Mouse (Mus musculus): ENCODE measurements around the gene Zfp385c. TPM values are rescaled to one million over a fixed set of nuclear protein-coding genes. Genes with fewer than 3 reads are reported as not detected.

The Zfp385c gene
- polyA plus RNA-seq, 1 experiment, result not detected

DNA sequence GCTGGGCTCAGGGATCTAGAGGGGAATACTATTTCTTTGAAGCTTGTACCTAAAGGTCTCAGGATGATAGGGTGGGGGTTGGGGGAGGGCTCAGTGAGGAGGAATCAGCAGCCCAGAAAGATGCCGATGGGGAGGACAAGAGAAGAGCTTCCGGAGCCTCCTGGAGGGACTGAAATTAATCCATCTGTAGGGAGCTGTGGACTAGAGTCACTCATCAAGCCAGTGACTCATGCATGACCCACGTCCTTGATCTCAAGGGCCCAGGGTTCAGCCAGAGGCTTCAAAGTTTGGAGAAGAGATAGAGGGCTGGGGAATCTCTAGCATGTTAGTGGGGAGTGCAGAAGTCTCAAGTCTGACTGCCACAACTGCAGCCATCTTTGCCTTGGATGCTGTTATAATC, 40.5 kb downstream of the Zfp385c start:
- H3K4me3 ChIP-seq (replicated peaks; ENCODE audit: control insufficient read depth, low read depth, low read length), result no peak overlapping the region
- no peak overlapping the region for H3K27ac ChIP-seq (ENCODE audit: control insufficient read depth, insufficient read depth, low read depth, low read length, poor library complexity)
- H3K4me1 ChIP-seq (ENCODE audit: control insufficient read depth, insufficient read depth, low read length), result no peaks in the 10 kb centered on the region
- TF ChIP-seq CTCF (IDR thresholded peaks at IDR 0.05; ENCODE audit: control insufficient read depth, insufficient read depth, low read length) (no peak), POLR2A (IDR thresholded peaks at IDR 0.05; ENCODE audit: borderline replicate concordance, control insufficient read depth, low read depth, low read length) (no peak)
- 55% methylated on average over 3 of the region's 3 CpGs for WGBS

DNA sequence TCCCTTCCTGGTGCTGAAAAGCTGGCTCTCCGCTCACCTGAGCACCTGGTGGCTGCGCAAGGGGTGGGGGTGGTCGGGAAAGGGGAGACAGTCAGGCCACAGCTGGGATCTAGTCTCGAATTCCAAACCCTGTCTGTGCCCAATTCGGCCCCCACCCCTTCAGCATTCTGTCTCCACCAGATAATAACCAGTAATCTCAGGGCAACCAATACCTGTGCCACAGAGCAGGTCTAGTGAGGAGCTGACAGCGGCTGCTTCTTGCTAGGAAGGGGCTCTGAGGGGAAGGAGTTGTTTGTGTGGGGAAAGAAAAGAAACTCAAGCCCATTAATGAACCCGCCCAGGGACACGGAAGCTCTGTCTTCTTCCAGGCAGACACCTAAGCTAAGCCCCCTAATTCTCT, 41.0 kb downstream of the Zfp385c start:
- Histone ChIP-seq H3K27ac (ENCODE audit: control insufficient read depth, insufficient read depth, low read depth, low read length, poor library complexity) (no peak overlapping the region), H3K4me1 (ENCODE audit: control insufficient read depth, insufficient read depth, low read length) (no peaks in the 10 kb centered on the region), H3K4me3 (replicated peaks; ENCODE audit: control insufficient read depth, low read depth, low read length) (no peak overlapping the region)
- 32% methylated on average over 8 of the region's 8 CpGs for WGBS
- TF ChIP-seq CTCF (IDR thresholded peaks at IDR 0.05; ENCODE audit: control insufficient read depth, insufficient read depth, low read length), result no peak
- TF ChIP-seq POLR2A (IDR thresholded peaks at IDR 0.05; ENCODE audit: borderline replicate concordance, control insufficient read depth, low read depth, low read length), result no peak

DNA sequence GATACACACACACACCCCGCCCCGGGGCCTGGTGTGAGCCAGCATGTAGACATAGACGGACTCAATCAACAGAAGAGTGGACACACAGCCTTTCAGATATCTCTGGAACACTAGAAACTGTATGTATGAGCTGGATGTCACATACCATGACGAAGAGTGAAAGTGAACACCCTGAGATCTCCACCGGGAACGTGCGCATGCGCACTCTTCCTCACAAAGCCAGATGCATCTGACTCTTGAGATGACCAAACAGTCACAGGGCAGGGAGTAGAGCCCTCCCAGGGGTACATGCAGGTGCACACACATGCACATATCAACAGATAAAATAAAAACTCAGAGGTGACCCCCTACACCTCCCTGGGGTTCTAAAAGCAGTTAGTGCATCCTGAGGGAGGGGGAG, 43.9 kb downstream of the Zfp385c start:
- Histone ChIP-seq H3K4me1 (ENCODE audit: control insufficient read depth, insufficient read depth, low read length) (no peaks in the 10 kb centered on the region), H3K27ac (ENCODE audit: control insufficient read depth, insufficient read depth, low read depth, low read length, poor library complexity) (no peak overlapping the region), H3K4me3 (replicated peaks; ENCODE audit: control insufficient read depth, low read depth, low read length) (no peak overlapping the region)
- 79% methylated on average over 8 of the region's 8 CpGs for WGBS
- TF ChIP-seq CTCF (IDR thresholded peaks at IDR 0.05; ENCODE audit: control insufficient read depth, insufficient read depth, low read length), result no peak
- no peak for TF ChIP-seq POLR2A (IDR thresholded peaks at IDR 0.05; ENCODE audit: borderline replicate concordance, control insufficient read depth, low read depth, low read length)

DNA sequence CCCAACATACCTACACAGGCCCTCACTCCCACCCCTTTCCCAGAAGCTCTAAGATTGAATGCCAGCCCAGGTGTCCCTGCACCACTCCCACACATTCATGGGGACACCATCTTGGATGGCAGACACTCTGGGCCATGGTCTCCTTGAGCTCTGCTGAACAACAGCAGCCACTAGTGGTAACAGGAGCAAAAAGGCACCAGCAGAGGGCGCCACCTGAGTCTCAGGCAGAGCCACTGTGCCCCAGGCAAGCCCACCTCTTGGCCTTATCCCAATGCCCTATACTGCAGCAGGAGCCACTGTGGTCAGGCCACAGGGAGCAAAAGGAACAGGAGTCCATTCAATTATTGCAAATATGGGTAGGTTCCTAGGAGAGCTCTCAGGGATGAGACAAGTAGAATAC, 46.0 kb downstream of the Zfp385c start:
- Histone ChIP-seq H3K4me1 (ENCODE audit: control insufficient read depth, insufficient read depth, low read length) (no peaks in the 10 kb centered on the region), H3K4me3 (replicated peaks; ENCODE audit: control insufficient read depth, low read depth, low read length) (no peak overlapping the region), H3K27ac (ENCODE audit: control insufficient read depth, insufficient read depth, low read depth, low read length, poor library complexity) (no peak overlapping the region)
- TF ChIP-seq CTCF (IDR thresholded peaks at IDR 0.05; ENCODE audit: control insufficient read depth, insufficient read depth, low read length) (peak; percentile 76), POLR2A (IDR thresholded peaks at IDR 0.05; ENCODE audit: borderline replicate concordance, control insufficient read depth, low read depth, low read length) (no peak)
- 27% methylated on average over 1 of the region's 1 CpGs for WGBS

DNA sequence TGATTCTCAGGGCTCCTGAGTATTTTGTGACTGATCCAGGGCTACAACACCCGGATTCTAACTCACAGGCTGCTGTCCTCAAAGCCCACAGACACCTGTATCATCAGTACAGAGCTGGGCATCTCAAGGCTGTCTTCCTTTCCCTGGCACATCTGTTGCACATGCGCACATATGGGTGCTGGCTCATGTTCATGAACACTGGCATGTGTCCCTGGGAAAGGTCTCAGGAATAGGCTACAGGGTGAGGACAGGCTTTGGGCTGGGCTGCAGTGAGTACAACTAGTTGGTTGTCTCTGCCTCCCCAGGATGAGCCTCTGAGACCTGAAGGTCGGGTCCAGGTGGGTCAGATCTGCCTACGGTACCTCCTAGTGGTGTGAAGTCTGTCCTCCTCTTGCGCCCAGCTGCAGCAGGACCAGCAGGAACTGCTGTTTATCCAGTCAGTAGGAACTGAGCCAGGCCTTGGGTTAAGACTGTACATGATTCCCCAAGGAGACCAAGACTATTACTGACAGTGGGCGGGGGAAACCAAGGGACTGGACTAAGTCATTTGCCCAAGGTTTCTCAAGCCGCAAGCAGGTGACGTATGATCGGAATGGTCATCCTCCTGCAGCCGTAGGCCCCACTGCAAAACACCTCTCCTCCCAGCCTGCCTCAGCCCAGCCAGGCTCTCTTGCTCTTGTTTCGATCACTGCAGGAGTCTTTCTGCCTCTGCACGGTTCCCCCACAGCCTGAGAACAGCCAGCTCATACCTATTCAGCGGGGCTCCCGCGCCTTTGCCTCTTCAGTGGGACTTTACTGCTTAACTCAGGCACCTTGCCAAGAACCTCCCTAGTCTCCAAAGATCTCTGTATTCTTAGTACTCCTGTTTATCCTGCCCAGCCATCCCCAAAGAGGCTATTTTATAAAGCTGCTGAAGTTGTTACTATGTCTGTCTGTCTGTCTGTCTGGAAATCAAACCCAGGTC, 48.4 kb downstream of the Zfp385c start:
- Histone ChIP-seq H3K27ac (ENCODE audit: control insufficient read depth, insufficient read depth, low read depth, low read length, poor library complexity) (no peak overlapping the region), H3K4me1 (ENCODE audit: control insufficient read depth, insufficient read depth, low read length) (no peaks in the 10 kb centered on the region; the same call in 1 of the 2 replicates), H3K4me3 (replicated peaks; ENCODE audit: control insufficient read depth, low read depth, low read length) (no peak overlapping the region)
- TF ChIP-seq POLR2A (IDR thresholded peaks at IDR 0.05; ENCODE audit: borderline replicate concordance, control insufficient read depth, low read depth, low read length), result no peak
- no peak for TF ChIP-seq CTCF (IDR thresholded peaks at IDR 0.05; ENCODE audit: control insufficient read depth, insufficient read depth, low read length)
- 79% methylated on average over 15 of the region's 15 CpGs for WGBS

DNA sequence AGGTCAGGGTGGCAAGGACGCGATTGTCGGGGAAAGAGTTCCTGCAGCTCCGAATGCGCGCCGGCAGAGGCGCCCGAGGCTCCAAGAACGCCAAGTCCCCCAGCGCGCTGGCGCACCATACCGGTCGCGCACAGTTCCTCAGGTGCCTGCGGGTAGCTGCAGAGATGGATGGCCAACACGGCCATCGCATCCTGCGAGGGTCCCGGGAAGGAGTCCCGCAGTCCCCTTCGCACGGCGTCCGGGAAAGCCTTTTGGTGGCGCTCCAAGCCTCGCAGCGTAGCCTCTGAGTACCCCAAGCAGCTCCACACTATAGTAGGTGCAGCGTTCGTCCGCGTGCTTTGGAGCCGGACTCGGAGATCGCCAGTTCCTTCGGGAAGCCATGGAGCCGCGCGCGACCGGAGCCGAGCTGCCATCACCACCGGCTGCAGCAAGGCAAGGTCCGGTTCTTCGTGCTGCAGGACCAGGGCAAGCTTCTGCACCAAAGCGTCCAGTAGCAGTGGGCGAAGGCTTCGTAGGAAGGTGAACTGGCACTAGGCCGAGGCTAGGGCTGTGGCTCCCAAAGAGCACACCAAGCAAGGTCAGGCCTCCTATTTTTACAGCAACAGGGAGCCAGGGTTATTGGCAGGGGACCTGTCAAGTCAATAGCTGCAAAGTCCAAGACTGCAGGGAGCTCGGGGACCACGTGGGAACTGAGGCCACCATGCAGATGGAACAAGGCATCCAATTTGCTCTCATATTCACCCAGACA, 51.9 kb downstream of the Zfp385c start:
- Histone ChIP-seq H3K4me3 (replicated peaks; ENCODE audit: control insufficient read depth, low read depth, low read length) (no peak overlapping the region), H3K4me1 (ENCODE audit: control insufficient read depth, insufficient read depth, low read length) (no peaks in the 10 kb centered on the region; the same call in 1 of the 2 replicates), H3K27ac (ENCODE audit: control insufficient read depth, insufficient read depth, low read depth, low read length, poor library complexity) (no peak overlapping the region; the same call in 1 of the 2 replicates)
- TF ChIP-seq CTCF (IDR thresholded peaks at IDR 0.05; ENCODE audit: control insufficient read depth, insufficient read depth, low read length) (peak; percentile 35; the same call in 1 of the 2 replicates), POLR2A (IDR thresholded peaks at IDR 0.05; ENCODE audit: borderline replicate concordance, control insufficient read depth, low read depth, low read length) (no peak)
- WGBS, result 13% methylated on average over 52 of the region's 52 CpGs

DNA sequence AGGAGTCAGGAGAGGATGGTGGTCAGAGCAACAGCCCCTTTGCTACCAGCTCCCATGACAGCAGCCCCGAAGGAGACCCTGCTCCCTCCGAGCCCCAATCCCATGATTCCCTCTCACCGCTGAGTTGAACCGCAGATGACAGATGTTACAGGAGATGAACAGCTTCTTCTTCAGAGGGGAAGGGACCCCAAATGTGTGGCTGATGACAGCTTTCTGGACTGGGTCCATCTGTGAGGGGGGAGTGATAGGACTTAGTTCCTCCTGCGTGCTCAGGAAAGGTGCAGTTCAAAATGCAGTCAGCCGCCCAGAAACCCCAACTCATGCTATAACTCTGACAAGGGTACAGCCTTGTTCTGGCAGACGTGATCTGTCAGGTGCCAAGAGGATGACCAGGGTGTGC, 57.7 kb downstream of the Zfp385c start:
- no peak overlapping the region for H3K27ac ChIP-seq (ENCODE audit: control insufficient read depth, insufficient read depth, low read depth, low read length, poor library complexity)
- no peaks in the 10 kb centered on the region; the same call in 1 of the 2 replicates for H3K4me1 ChIP-seq (ENCODE audit: control insufficient read depth, insufficient read depth, low read length)
- TF ChIP-seq POLR2A (IDR thresholded peaks at IDR 0.05; ENCODE audit: borderline replicate concordance, control insufficient read depth, low read depth, low read length), result no peak
- no peak for TF ChIP-seq CTCF (IDR thresholded peaks at IDR 0.05; ENCODE audit: control insufficient read depth, insufficient read depth, low read length)
- WGBS, result 38% methylated on average over 7 of the region's 7 CpGs
- no peak overlapping the region for H3K4me3 ChIP-seq (replicated peaks; ENCODE audit: control insufficient read depth, low read depth, low read length)

DNA sequence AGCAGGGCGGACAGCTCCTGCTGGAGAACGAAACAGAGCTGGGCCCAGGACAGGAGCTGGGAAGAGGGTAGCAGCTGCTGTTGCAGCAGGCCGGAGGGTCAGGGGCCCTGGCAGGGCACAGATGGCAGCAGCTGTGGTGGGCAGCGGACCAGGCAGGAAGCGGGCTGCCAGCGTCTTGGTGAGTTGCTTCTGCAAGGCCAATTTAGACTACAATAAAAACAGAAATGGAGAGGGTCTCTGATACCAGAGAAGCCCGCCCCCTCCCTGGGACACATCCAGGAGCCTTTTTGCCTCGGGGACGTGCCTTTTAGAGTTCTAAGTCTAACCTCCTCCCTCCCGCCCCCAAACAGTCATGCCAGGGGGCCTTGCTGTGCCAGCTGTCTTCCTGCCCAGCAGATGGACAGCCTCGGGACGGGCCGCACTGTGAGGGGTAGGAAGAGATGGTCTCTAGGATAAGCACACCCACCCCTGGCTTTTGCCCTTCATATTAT, 63.3 kb downstream of the Zfp385c start:
- H3K27ac ChIP-seq (ENCODE audit: control insufficient read depth, insufficient read depth, low read depth, low read length, poor library complexity), result no peak overlapping the region
- no peak overlapping the region for H3K4me3 ChIP-seq (replicated peaks; ENCODE audit: control insufficient read depth, low read depth, low read length)
- WGBS, result 24% methylated on average over 13 of the region's 13 CpGs
- TF ChIP-seq CTCF (IDR thresholded peaks at IDR 0.05; ENCODE audit: control insufficient read depth, insufficient read depth, low read length), result no peak
- no peak for TF ChIP-seq POLR2A (IDR thresholded peaks at IDR 0.05; ENCODE audit: borderline replicate concordance, control insufficient read depth, low read depth, low read length)
- peaks cover 7% of the 10 kb centered on the region for H3K4me1 ChIP-seq (ENCODE audit: control insufficient read depth, insufficient read depth, low read length)

Measured in bone marrow, adult 2 months (tissue).